Mouse (Mus musculus) kidney, adult 8-10 months (tissue): Measurements from ENCODE around the gene Olfr315.
"Not testable (repeated sequence)": the region's sequence is repeated elsewhere in the genome, so short reads cannot be mapped to it uniquely, and the experiment has no call there.

Experiments
- DNase-seq, 2 experiments: peaks; one replicate each; pipeline ENCODE4 v3.0.0; 2022

The Olfr315 gene

DNA sequence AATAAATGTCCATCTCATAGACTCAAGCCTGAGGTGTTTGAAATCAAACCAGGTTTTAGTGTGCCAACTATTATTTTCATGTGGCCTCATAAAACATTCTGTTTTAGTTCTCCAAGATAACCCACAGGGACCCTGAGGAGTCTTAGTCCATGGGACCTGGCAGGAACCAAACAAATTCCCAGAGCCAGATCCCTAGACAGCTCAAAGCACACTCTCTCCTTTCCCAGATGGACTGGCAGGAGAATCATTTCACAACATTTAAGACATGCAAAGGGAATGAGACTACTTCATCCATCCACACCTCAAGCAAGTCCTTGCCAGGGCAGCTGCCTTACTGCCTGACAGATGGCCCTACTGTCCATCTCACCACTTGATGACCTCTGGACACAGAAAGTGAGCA lies 55.9 kb downstream of the Olfr315 start, which contains the start of gene Olfr312:
Gene Olfr312 (plus strand): TSS at position 301 of the 400 bp plus-strand sequence.
- not testable (repeated sequence) for DNase-seq

DNA sequence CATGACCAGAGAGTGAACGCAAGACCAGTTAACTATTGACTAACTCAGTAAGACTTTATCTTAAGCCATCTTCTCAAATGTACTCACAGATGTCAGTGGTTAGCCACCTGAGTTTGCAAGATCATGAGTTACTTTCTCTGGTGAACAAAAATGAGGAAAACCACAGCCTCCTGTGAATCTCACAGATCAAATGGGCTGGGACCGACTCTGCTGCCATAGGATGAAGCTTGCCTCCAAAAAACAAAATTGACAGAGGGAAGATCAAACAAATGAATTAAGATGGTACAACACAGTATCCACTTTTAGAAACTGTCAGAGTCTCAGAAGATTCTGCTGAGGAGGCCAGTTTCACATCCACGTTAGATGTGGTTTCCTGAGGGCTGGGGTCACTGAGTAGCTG lies 56.8 kb downstream of the Olfr315 start:
- DNase-seq, result no peak
